Mouse (Mus musculus) right cerebral cortex, postnatal 25 days (tissue): ENCODE results near the gene Ncr1.
"Not testable (repeated sequence)": the region's sequence is repeated elsewhere in the genome, so short reads cannot be mapped to it uniquely, and the experiment has no call there.

Experiments
- DNase-seq: peaks from one replicate; pipeline ENCODE4 v3.0.0; 2022

The Ncr1 gene

GRCm38 (mm10) chr7:4337509-4337908, at the start of gene Ncr1:
TSS of gene Ncr1 (plus strand) at chr7:4337724.
- DNase-seq: no peak

GRCm38 (mm10) chr7:4292638-4293037, 44.9 kb upstream of the Ncr1 start:
- DNase-seq: no peak

GRCm38 (mm10) chr7:4297189-4297588, 40.3 kb upstream of the Ncr1 start:
- no peak for DNase-seq

- no peak for DNase-seq
Measured at GRCm38 (mm10) chr7:4300166-4300565, 37.4 kb upstream of the Ncr1 start.

GRCm38 (mm10) chr7:4303457-4303856, 34.1 kb upstream of the Ncr1 start:
- DNase-seq: no peak

GRCm38 (mm10) chr7:4313109-4313508, 24.4 kb upstream of the Ncr1 start:
- DNase-seq: not testable (repeated sequence)

GRCm38 (mm10) chr7:4313531-4313930, 24.0 kb upstream of the Ncr1 start:
- not testable (repeated sequence) for DNase-seq

- DNase-seq: no peak
Measured at GRCm38 (mm10) chr7:4323301-4323700, 14.2 kb upstream of the Ncr1 start.

GRCm38 (mm10) chr7:4373521-4373920, 36.0 kb downstream of the Ncr1 start:
- no peak for DNase-seq
